Mouse (Mus musculus) MEL (cell line): ENCODE data around the gene Tmem178b. TPM values are rescaled to one million over a fixed set of nuclear protein-coding genes. Genes with fewer than 3 reads are reported as not detected.

ENCODE experiments used
- DNase-seq: peaks from one replicate; pipeline ENCODE4 v3.0.0; 2011; ENCODE audit warnings: low read depth, low spot score
- H3K27ac ChIP-seq: 2 replicates; pipeline ENCODE4 v1.5.1; 2012; ENCODE audit warnings: low read depth, mild to moderate bottlenecking, control low read depth, low read length, moderate library complexity; ENCODE audit not compliant: control insufficient read depth
- H3K27me3 ChIP-seq, 2 experiments: fragments of 150-350 bp in 1 of 2; sonication (generic) in 1 of 2; 2 replicates each; pipeline ENCODE4 v1.6.1; 2012; ENCODE audit warnings: low read length in 2 of 2, mild to moderate bottlenecking in 2 of 2, improper control_type of control experiment in 1 of 2, moderate library complexity in 1 of 2; ENCODE audit not compliant: insufficient read depth in 2 of 2, control insufficient read depth in 1 of 2
- H3K36me3 ChIP-seq, 2 experiments: 2 replicates each; pipeline ENCODE4 v1.6.1; 2012 to 2014; ENCODE audit warnings: low read length in 2 of 2, improper control_type of control experiment in 1 of 2, inconsistent platforms in 1 of 2, mild to moderate bottlenecking in 1 of 2; ENCODE audit not compliant: insufficient read depth in 2 of 2, control insufficient read depth in 1 of 2
- H3K4me1 ChIP-seq, 2 experiments: fragments of 150-350 bp in 1 of 2; sonication (generic) in 1 of 2; 2 replicates each; pipeline ENCODE4 v1.6.1; 2012; ENCODE audit warnings: low read length in 2 of 2, improper control_type of control experiment in 1 of 2, mild to moderate bottlenecking in 1 of 2; ENCODE audit not compliant: insufficient read depth in 2 of 2, control insufficient read depth in 1 of 2
- H3K4me3 ChIP-seq, 2 experiments: fragments of 150-350 bp in 1 of 2; sonication (generic) in 1 of 2; 2 replicates each; pipeline ENCODE4 v1.5.1; 2012; ENCODE audit warnings: low read depth in 2 of 2, low read length in 2 of 2, mild to moderate bottlenecking in 2 of 2, moderate library complexity in 2 of 2, control low read depth in 1 of 2, improper control_type of control experiment in 1 of 2; ENCODE audit not compliant: control insufficient read depth in 1 of 2, insufficient read depth in 1 of 2
- H3K79me2 ChIP-seq: 2 replicates; pipeline ENCODE4 v1.6.1; 2012; ENCODE audit warnings: mild to moderate bottlenecking, low read length, moderate library complexity; ENCODE audit not compliant: control insufficient read depth, poor library complexity, insufficient read depth
- H3K9ac ChIP-seq: 2 replicates; pipeline ENCODE4 v1.6.1; 2012; ENCODE audit warnings: low read depth, mild to moderate bottlenecking, control low read depth, low read length, moderate library complexity; ENCODE audit not compliant: control insufficient read depth, poor library complexity, severe bottlenecking
- H3K9me3 ChIP-seq: fragments of 150-350 bp; sonication (generic); replicated peaks from 2 replicates; pipeline ENCODE4 v1.6.1; 2012; ENCODE audit warnings: mild to moderate bottlenecking, low read length, improper control_type of control experiment, moderate library complexity; ENCODE audit not compliant: insufficient read depth
- CHD1 ChIP-seq: IDR thresholded peaks from 2 replicates; pipeline ENCODE4 v1.6.1; 2012; ENCODE audit warnings: low read depth, mild to moderate bottlenecking, inconsistent platforms, low read length, improper control_type of control experiment
- CTCF ChIP-seq, 3 experiments: IDR thresholded peaks in 2 of 3; conservative IDR thresholded peaks in 1 of 3; 2 replicates each; pipeline ENCODE4 v1.5.1; 2011 to 2012; ENCODE audit warnings: low read length in 3 of 3, low read depth in 2 of 3, mild to moderate bottlenecking in 2 of 3, improper control_type of control experiment in 1 of 3, inconsistent platforms in 1 of 3, mixed read lengths in 1 of 3, moderate library complexity in 1 of 3; ENCODE audit not compliant: control insufficient read depth in 1 of 3, insufficient read depth in 1 of 3, poor library complexity in 1 of 3, severe bottlenecking in 1 of 3
- E2F4 ChIP-seq: IDR thresholded peaks from 2 replicates; pipeline ENCODE4 v1.6.1; 2011; ENCODE audit warnings: low read depth, low read length, improper control_type of control experiment, borderline replicate concordance
- ELF1 ChIP-seq: IDR thresholded peaks from 2 replicates; pipeline ENCODE4 v1.6.1; 2014; ENCODE audit warnings: low read depth, mild to moderate bottlenecking, inconsistent platforms, low read length, improper control_type of control experiment, moderate library complexity
- ETS1 ChIP-seq: IDR thresholded peaks from 2 replicates; pipeline ENCODE4 v1.6.1; 2012; ENCODE audit warnings: low read depth, mild to moderate bottlenecking, inconsistent platforms, low read length, improper control_type of control experiment, moderate library complexity
- GABPA ChIP-seq: IDR thresholded peaks from 2 replicates; pipeline ENCODE4 v1.6.1; 2012; ENCODE audit warnings: low read depth, mild to moderate bottlenecking, inconsistent platforms, low read length, improper control_type of control experiment, moderate library complexity
- GATA1 ChIP-seq: IDR thresholded peaks from 2 replicates; pipeline ENCODE4 v1.6.1; 2011; ENCODE audit warnings: low read depth, low read length, improper control_type of control experiment
- HCFC1 ChIP-seq: IDR thresholded peaks from 2 replicates; pipeline ENCODE4 v1.6.1; 2012; ENCODE audit warnings: low read depth, mild to moderate bottlenecking, inconsistent platforms, low read length, improper control_type of control experiment, moderate library complexity
- JUND ChIP-seq: IDR thresholded peaks from 2 replicates; pipeline ENCODE4 v1.6.1; 2011; ENCODE audit warnings: low read depth, mild to moderate bottlenecking, improper control_type of control experiment, low read length
- MAFK ChIP-seq: IDR thresholded peaks from 2 replicates; pipeline ENCODE4 v1.6.1; 2011; ENCODE audit warnings: low read depth, mild to moderate bottlenecking, low read length, improper control_type of control experiment, borderline replicate concordance
- MAX ChIP-seq: IDR thresholded peaks from 2 replicates; pipeline ENCODE4 v1.6.1; 2011; ENCODE audit warnings: low read length, improper control_type of control experiment
- MAZ ChIP-seq: IDR thresholded peaks from 2 replicates; pipeline ENCODE4 v1.6.1; 2012; ENCODE audit warnings: low read depth, mild to moderate bottlenecking, inconsistent platforms, low read length, improper control_type of control experiment
- MEF2A ChIP-seq: IDR thresholded peaks from 2 replicates; pipeline ENCODE4 v1.6.1; 2014; ENCODE audit warnings: low read depth, mild to moderate bottlenecking, inconsistent platforms, low read length, improper control_type of control experiment; ENCODE audit not compliant: poor library complexity, insufficient replicate concordance, severe bottlenecking; ENCODE audit errors: extremely low read depth
- MYB ChIP-seq: IDR thresholded peaks from 2 replicates; pipeline ENCODE4 v1.6.1; 2011; ENCODE audit warnings: mild to moderate bottlenecking, low read depth, low read length, improper control_type of control experiment
- MYC ChIP-seq: IDR thresholded peaks from 2 replicates; pipeline ENCODE4 v1.6.1; 2011; ENCODE audit warnings: low read depth, mild to moderate bottlenecking, low read length, improper control_type of control experiment, moderate library complexity
- NELFE ChIP-seq: IDR thresholded peaks from 2 replicates; pipeline ENCODE4 v1.6.1; 2011; ENCODE audit warnings: low read depth, low read length, improper control_type of control experiment
- NRF1 ChIP-seq: IDR thresholded peaks from 2 replicates; pipeline ENCODE4 v1.6.1; 2014; ENCODE audit warnings: low read depth, mild to moderate bottlenecking, inconsistent platforms, low read length, improper control_type of control experiment, moderate library complexity; ENCODE audit not compliant: poor library complexity, insufficient read depth, severe bottlenecking
- POLR2A ChIP-seq, 2 experiments: IDR thresholded peaks; 2 replicates each; pipeline ENCODE4 v1.6.1; 2011 to 2012; ENCODE audit warnings: low read length in 2 of 2, mild to moderate bottlenecking in 2 of 2, control low read depth in 1 of 2, improper control_type of control experiment in 1 of 2, low read depth in 1 of 2, moderate library complexity in 1 of 2; ENCODE audit not compliant: control insufficient read depth in 1 of 2, insufficient read depth in 1 of 2, poor library complexity in 1 of 2
- POLR2AphosphoS5 ChIP-seq: IDR thresholded peaks from 2 replicates; pipeline ENCODE4 v1.6.1; 2012; ENCODE audit warnings: low read depth, borderline replicate concordance, mild to moderate bottlenecking, inconsistent platforms, low read length, moderate library complexity, mixed read lengths
- RAD21 ChIP-seq: IDR thresholded peaks from 2 replicates; pipeline ENCODE4 v1.6.1; 2011; ENCODE audit warnings: mild to moderate bottlenecking, low read depth, low read length, improper control_type of control experiment
- RCOR1 ChIP-seq: IDR thresholded peaks from 2 replicates; pipeline ENCODE4 v1.6.1; 2012; ENCODE audit warnings: low read depth, mild to moderate bottlenecking, inconsistent platforms, low read length, improper control_type of control experiment
- SMC3 ChIP-seq: IDR thresholded peaks from 2 replicates; pipeline ENCODE4 v1.6.1; 2011; ENCODE audit warnings: low read depth, low read length, improper control_type of control experiment
- TAL1 ChIP-seq: IDR thresholded peaks from 2 replicates; pipeline ENCODE4 v1.6.1; 2012; ENCODE audit warnings: mild to moderate bottlenecking, inconsistent platforms, low read length, moderate library complexity, mixed read lengths
- TBP ChIP-seq: IDR thresholded peaks from 2 replicates; pipeline ENCODE4 v1.8.0; 2011; ENCODE audit warnings: low read depth, low read length, improper control_type of control experiment
- TCF12 ChIP-seq: IDR thresholded peaks from 2 replicates; pipeline ENCODE4 v1.6.1; 2014; ENCODE audit warnings: low read depth, mild to moderate bottlenecking, inconsistent platforms, low read length, improper control_type of control experiment, moderate library complexity
- USF1 ChIP-seq: IDR thresholded peaks from 2 replicates; pipeline ENCODE4 v1.6.1; 2014; ENCODE audit warnings: low read depth, mild to moderate bottlenecking, inconsistent platforms, low read length, improper control_type of control experiment, moderate library complexity
- USF2 ChIP-seq, 2 experiments: IDR thresholded peaks; 2 replicates each; pipeline ENCODE4 v1.6.1; 2011 to 2012; ENCODE audit warnings: improper control_type of control experiment in 2 of 2, low read length in 2 of 2, borderline replicate concordance in 1 of 2, inconsistent platforms in 1 of 2, low read depth in 1 of 2, mild to moderate bottlenecking in 1 of 2; ENCODE audit not compliant: insufficient read depth in 1 of 2
- ZC3H11A ChIP-seq: IDR thresholded peaks from 2 replicates; pipeline ENCODE4 v1.6.1; 2012; ENCODE audit warnings: low read depth, mild to moderate bottlenecking, inconsistent platforms, low read length, improper control_type of control experiment
- ZKSCAN1 ChIP-seq: IDR thresholded peaks from 2 replicates; pipeline ENCODE4 v1.6.1; 2012; ENCODE audit warnings: low read depth, mild to moderate bottlenecking, inconsistent platforms, low read length, improper control_type of control experiment, moderate library complexity
- ZMIZ1 ChIP-seq: IDR thresholded peaks from 2 replicates; pipeline ENCODE4 v1.6.1; 2012; ENCODE audit warnings: low read depth, mild to moderate bottlenecking, inconsistent platforms, low read length, improper control_type of control experiment, moderate library complexity
- ZNF384 ChIP-seq: IDR thresholded peaks from 2 replicates; pipeline ENCODE4 v1.6.1; 2012; ENCODE audit warnings: low read depth, mild to moderate bottlenecking, inconsistent platforms, low read length, improper control_type of control experiment
- polyA plus RNA-seq, 2 experiments: library from polyadenylated mRNA; stranded (reverse) in 1 of 2; unstranded in 1 of 2; fragments of >175 nt in 1 of 2; fragments of >200 nt in 1 of 2; gene quantifications; 2 replicates each; pipeline versions ENCODE4 v1.2.1 to v1.2.4; 2012; ENCODE audit warnings: low replicate concordance in 2 of 2, low read depth in 1 of 2; ENCODE audit not compliant: insufficient read length in 2 of 2, insufficient read depth in 1 of 2, missing spikeins in 1 of 2
- total RNA-seq: library from RNA; depleted of rRNA; stranded (reverse); fragments of 300-350 nt; gene quantifications from 2 replicates; pipeline ENCODE4 v1.2.3, GENCODE M21; 2012; rRNA removed

The Tmem178b gene
- not detected in 2 replicates for total RNA-seq
- polyA plus RNA-seq = not detected

DNA sequence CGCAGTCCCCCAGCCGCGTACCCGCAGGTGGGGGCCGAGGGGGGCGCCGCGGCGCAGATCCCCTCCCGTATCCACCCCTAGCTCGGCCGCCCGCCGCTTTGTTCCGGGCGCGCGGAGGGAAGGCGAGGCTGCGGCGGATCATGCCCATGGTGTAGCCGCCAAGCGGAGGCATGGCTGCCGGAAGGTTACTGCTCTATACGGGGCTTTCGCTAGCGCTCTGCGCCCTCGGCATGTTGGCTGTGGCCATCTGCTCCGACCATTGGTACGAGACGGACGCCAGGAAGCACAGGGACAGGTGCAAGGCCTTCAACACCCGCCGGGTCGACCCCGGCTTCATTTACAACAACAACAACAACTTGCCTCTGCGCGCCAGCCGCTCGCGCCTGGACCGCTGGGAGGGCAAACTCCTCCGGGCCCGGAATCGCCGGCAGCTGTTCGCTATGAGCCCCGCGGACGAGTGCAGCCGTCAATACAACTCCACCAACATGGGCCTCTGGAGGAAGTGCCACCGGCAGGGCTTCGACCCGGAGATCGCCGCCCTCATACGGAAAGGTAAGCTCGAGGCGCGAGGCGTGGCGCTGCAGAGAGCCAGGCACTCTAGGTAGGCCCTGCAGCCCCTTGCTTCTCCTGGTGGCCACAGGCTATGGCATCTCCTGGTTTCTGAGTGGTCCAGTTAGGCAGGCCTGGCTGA, at the start of gene Tmem178b:
Gene Tmem178b (plus strand): TSS at position 371 of the 691 bp plus-strand sequence.
- TF ChIP-seq MYC (no peak), ZC3H11A (no peak), E2F4 (no peak), ZNF384 (no peak), POLR2A (IDR thresholded peaks at IDR 0.05; ENCODE audit: control insufficient read depth in 1 of 2, insufficient read depth in 1 of 2, low read depth in 1 of 2, low read length in 2 of 2, poor library complexity in 1 of 2) (no peak), RCOR1 (no peak), MYB (no peak), MAX (no peak), CHD1 (no peak), TBP (no peak), SMC3 (no peak), ZKSCAN1 (no peak), TAL1 (no peak), NRF1 (no peak)
- Histone ChIP-seq H3K4me3 (no peak within 1 kb of the TSS), H3K27ac (no peak within 1 kb of the TSS), H3K27me3 (no peaks in the 10 kb centered on the region), H3K4me1 (no peaks in the 10 kb centered on the region), H3K9ac (no peak within 1 kb of the TSS), H3K36me3 (no peaks in the 10 kb centered on the region), H3K9me3 (no peaks in the 10 kb centered on the region), H3K79me2 (no peaks in the 10 kb centered on the region)
- no peak for DNase-seq

DNA sequence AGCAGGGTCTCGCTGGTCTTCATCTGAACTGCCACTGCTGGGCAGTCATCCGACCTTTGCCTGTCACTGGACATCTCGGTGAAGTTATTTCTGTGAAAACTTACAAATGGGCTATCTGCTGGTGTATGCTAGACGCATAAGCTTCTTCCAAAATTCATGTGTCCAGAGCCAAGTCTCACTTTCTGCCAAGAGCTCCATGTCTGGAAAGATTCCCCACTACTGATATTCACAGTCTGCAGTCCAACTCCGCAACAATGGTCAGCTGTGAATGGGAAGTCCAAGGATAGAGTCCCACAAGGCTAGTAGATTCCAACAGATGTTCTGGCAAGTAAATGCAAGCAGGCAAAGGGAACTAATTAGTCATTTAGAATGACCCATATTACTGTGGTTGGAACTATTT, 44.3 kb upstream of the Tmem178b start:
- no peaks in the 10 kb centered on the region for H3K79me2 ChIP-seq
- no peaks in the 10 kb centered on the region for H3K36me3 ChIP-seq
- no peak for DNase-seq
- H3K27me3 ChIP-seq = no peaks in the 10 kb centered on the region; a peak in 1 of 4 replicates
- TF ChIP-seq RAD21 (no peak), TCF12 (no peak), ELF1 (no peak), MYC (no peak), ETS1 (no peak), POLR2A (IDR thresholded peaks at IDR 0.05; ENCODE audit: control insufficient read depth in 1 of 2, insufficient read depth in 1 of 2, low read depth in 1 of 2, low read length in 2 of 2, poor library complexity in 1 of 2) (no peak), JUND (no peak), POLR2AphosphoS5 (no peak), MAZ (no peak), USF2 (IDR thresholded peaks at IDR 0.05; ENCODE audit: borderline replicate concordance in 1 of 2, insufficient read depth in 1 of 2, low read depth in 1 of 2, low read length in 2 of 2) (no peak), ZC3H11A (no peak), HCFC1 (no peak), CTCF (IDR thresholded peaks at IDR 0.05 in 2 of 3, conservative IDR thresholded peaks at IDR 0.05 in 1 of 3; ENCODE audit: control insufficient read depth in 1 of 3, insufficient read depth in 1 of 3, low read depth in 2 of 3, low read length in 3 of 3, poor library complexity in 1 of 3, severe bottlenecking in 1 of 3) (no peak), MEF2A (no peak), ZMIZ1 (no peak), NELFE (no peak), GATA1 (no peak), GABPA (no peak), MAFK (no peak), USF1 (no peak)
- no peaks in the 10 kb centered on the region for H3K9me3 ChIP-seq
- H3K4me1 ChIP-seq = no peaks in the 10 kb centered on the region
- H3K9ac ChIP-seq = no peak overlapping the region
- H3K4me3 ChIP-seq = no peak overlapping the region
- H3K27ac ChIP-seq = no peak overlapping the region
